Mouse (Mus musculus): ENCODE measurements at regions not wholly inside any gene's neighbourhood (a gene's known extent, or its start where the extent isn't known, plus 50 kb on each side); places are given as distances from the start of the nearest gene placed in this dataset.

GRCm38 (mm10) chr9:83300500-83300899 is 140.4 kb downstream of the Lca5 start:
- Histone ChIP-seq H3K4me3 (no peak overlapping the region), H3K9me3 (replicated peaks) (no peaks in the 10 kb centered on the region), H3K9ac (no peak overlapping the region), H3K4me1 (no peaks in the 10 kb centered on the region), H3K27ac (no peak overlapping the region), H3K4me2 (no peak overlapping the region), H3K27me3 (no peaks in the 10 kb centered on the region), H3K36me3 (ENCODE audit: poor library complexity, severe bottlenecking) (no peaks in the 10 kb centered on the region)
- 71% methylated on average over 4 of the region's 4 CpGs for WGBS
- no peak for ATAC-seq

GRCm38 (mm10) chr9:83300044-83300443 is 140.9 kb downstream of the Lca5 start:
- no peaks in the 10 kb centered on the region for H3K27me3 ChIP-seq

GRCm38 (mm10) chr9:83299623-83300022 is 141.3 kb downstream of the Lca5 start:
- WGBS: 62% methylated on average over 2 of the region's 2 CpGs

More at GRCm38 (mm10) chr9:83300044-83300443, 140.9 kb downstream of the Lca5 start:
- H3K4me3 ChIP-seq: no peak overlapping the region
- no peak for ATAC-seq
- no peak overlapping the region for H3K4me2 ChIP-seq
- H3K9me3 ChIP-seq (replicated peaks): no peaks in the 10 kb centered on the region
- no peak overlapping the region for H3K27ac ChIP-seq
- H3K9ac ChIP-seq: no peak overlapping the region
- H3K36me3 ChIP-seq (ENCODE audit: poor library complexity, severe bottlenecking): no peaks in the 10 kb centered on the region
- no peaks in the 10 kb centered on the region for H3K4me1 ChIP-seq
- WGBS: 46% methylated on average over 2 of the region's 2 CpGs

GRCm38 (mm10) chr9:83295453-83295852 is 145.5 kb downstream of the Lca5 start:
- Histone ChIP-seq H3K4me1 (no peaks in the 10 kb centered on the region), H3K9ac (no peak overlapping the region), H3K4me2 (no peak overlapping the region), H3K27me3 (no peaks in the 10 kb centered on the region), H3K4me3 (no peak overlapping the region), H3K27ac (no peak overlapping the region), H3K36me3 (ENCODE audit: poor library complexity, severe bottlenecking) (no peaks in the 10 kb centered on the region), H3K9me3 (replicated peaks) (no peaks in the 10 kb centered on the region)
- 86% methylated on average over 9 of the region's 9 CpGs for WGBS
- ATAC-seq: no peak

More at GRCm38 (mm10) chr9:83299623-83300022, 141.3 kb downstream of the Lca5 start:
- no peaks in the 10 kb centered on the region for H3K4me1 ChIP-seq
- ATAC-seq: no peak
- no peaks in the 10 kb centered on the region for H3K27me3 ChIP-seq
- H3K4me2 ChIP-seq: no peak overlapping the region
- H3K4me3 ChIP-seq: no peak overlapping the region
- no peak overlapping the region for H3K9ac ChIP-seq
- no peaks in the 10 kb centered on the region for H3K36me3 ChIP-seq (ENCODE audit: poor library complexity, severe bottlenecking)
- H3K9me3 ChIP-seq (replicated peaks): no peaks in the 10 kb centered on the region
- H3K27ac ChIP-seq: no peak overlapping the region

- 84% methylated on average over 13 of the region's 13 CpGs for WGBS
- H3K9ac ChIP-seq: no peak overlapping the region
- ATAC-seq: no peak
Observed at GRCm38 (mm10) chr9:83294441-83294840, 146.5 kb downstream of the Lca5 start.

GRCm38 (mm10) chr9:83284097-83284496 is 137.6 kb upstream of the Hmgn3 start:
- no peak overlapping the region for H3K4me2 ChIP-seq
- no peaks in the 10 kb centered on the region for H3K9me3 ChIP-seq (replicated peaks)
- no peak for ATAC-seq
- no peaks in the 10 kb centered on the region for H3K4me1 ChIP-seq
- H3K4me3 ChIP-seq: no peak overlapping the region
- H3K27ac ChIP-seq: no peak overlapping the region
- H3K36me3 ChIP-seq (ENCODE audit: poor library complexity, severe bottlenecking): no peaks in the 10 kb centered on the region
- no peaks in the 10 kb centered on the region for H3K27me3 ChIP-seq
- 38% methylated on average over 1 of the region's 1 CpGs for WGBS
- no peak overlapping the region for H3K9ac ChIP-seq

More at GRCm38 (mm10) chr9:83294441-83294840, 146.5 kb downstream of the Lca5 start:
- H3K36me3 ChIP-seq (ENCODE audit: poor library complexity, severe bottlenecking): no peaks in the 10 kb centered on the region
- no peaks in the 10 kb centered on the region for H3K27me3 ChIP-seq
- no peak overlapping the region for H3K27ac ChIP-seq
- H3K4me2 ChIP-seq: no peak overlapping the region
- H3K4me3 ChIP-seq: no peak overlapping the region
- no peaks in the 10 kb centered on the region for H3K4me1 ChIP-seq
- no peaks in the 10 kb centered on the region for H3K9me3 ChIP-seq (replicated peaks)

GRCm38 (mm10) chr9:83283662-83284061 is 137.2 kb upstream of the Hmgn3 start:
- no peak overlapping the region for H3K4me3 ChIP-seq
- H3K9ac ChIP-seq: no peak overlapping the region
- 54% methylated on average over 4 of the region's 4 CpGs for WGBS
- no peak overlapping the region for H3K4me2 ChIP-seq
- H3K27ac ChIP-seq: no peak overlapping the region
- H3K27me3 ChIP-seq: no peaks in the 10 kb centered on the region
- no peaks in the 10 kb centered on the region for H3K36me3 ChIP-seq (ENCODE audit: poor library complexity, severe bottlenecking)
- H3K9me3 ChIP-seq (replicated peaks): no peaks in the 10 kb centered on the region
- no peak for ATAC-seq
- H3K4me1 ChIP-seq: no peaks in the 10 kb centered on the region

GRCm38 (mm10) chr9:83283249-83283648 is 136.8 kb upstream of the Hmgn3 start:
- H3K27ac ChIP-seq: no peak overlapping the region
- H3K4me2 ChIP-seq: no peak overlapping the region
- ATAC-seq: no peak
- no peak overlapping the region for H3K9ac ChIP-seq
- no peaks in the 10 kb centered on the region for H3K9me3 ChIP-seq (replicated peaks)
- no peaks in the 10 kb centered on the region for H3K4me1 ChIP-seq
- H3K4me3 ChIP-seq: no peak overlapping the region
- no peaks in the 10 kb centered on the region for H3K27me3 ChIP-seq
- 81% methylated on average over 8 of the region's 8 CpGs for WGBS
- H3K36me3 ChIP-seq (ENCODE audit: poor library complexity, severe bottlenecking): no peaks in the 10 kb centered on the region

GRCm38 (mm10) chr9:83277791-83278190 is 131.3 kb upstream of the Hmgn3 start:
- Histone ChIP-seq H3K9ac (no peak overlapping the region), H3K4me2 (no peak overlapping the region), H3K4me1 (no peaks in the 10 kb centered on the region), H3K4me3 (no peak overlapping the region), H3K27ac (no peak overlapping the region), H3K9me3 (replicated peaks) (no peaks in the 10 kb centered on the region), H3K27me3 (no peaks in the 10 kb centered on the region), H3K36me3 (ENCODE audit: poor library complexity, severe bottlenecking) (no peaks in the 10 kb centered on the region)
- WGBS: 81% methylated on average over 5 of the region's 5 CpGs
- no peak for ATAC-seq

GRCm38 (mm10) chr9:83277356-83277755 is 130.9 kb upstream of the Hmgn3 start:
- H3K4me1 ChIP-seq: no peaks in the 10 kb centered on the region
- H3K4me3 ChIP-seq: no peak overlapping the region
- H3K36me3 ChIP-seq (ENCODE audit: poor library complexity, severe bottlenecking): no peaks in the 10 kb centered on the region
- H3K4me2 ChIP-seq: no peak overlapping the region
- no peak for ATAC-seq
- no peak overlapping the region for H3K9ac ChIP-seq
- 92% methylated on average over 5 of the region's 5 CpGs for WGBS
- no peak overlapping the region for H3K27ac ChIP-seq
- no peaks in the 10 kb centered on the region for H3K9me3 ChIP-seq (replicated peaks)
- H3K27me3 ChIP-seq: no peaks in the 10 kb centered on the region

- ATAC-seq: no peak
- Histone ChIP-seq H3K4me3 (no peak overlapping the region), H3K27me3 (no peaks in the 10 kb centered on the region), H3K4me2 (no peak overlapping the region), H3K9ac (no peak overlapping the region), H3K27ac (no peak overlapping the region), H3K4me1 (no peaks in the 10 kb centered on the region), H3K36me3 (ENCODE audit: poor library complexity, severe bottlenecking) (no peaks in the 10 kb centered on the region), H3K9me3 (replicated peaks) (no peaks in the 10 kb centered on the region)
- 86% methylated on average over 5 of the region's 5 CpGs for WGBS
Observed at GRCm38 (mm10) chr9:83276291-83276690, 129.8 kb upstream of the Hmgn3 start.

GRCm38 (mm10) chr9:83273361-83273975 is 127.0 kb upstream of the Hmgn3 start:
- Histone ChIP-seq H3K9ac (no peak overlapping the region), H3K4me2 (no peak overlapping the region), H3K4me3 (no peak overlapping the region), H3K4me1 (no peaks in the 10 kb centered on the region), H3K36me3 (ENCODE audit: poor library complexity, severe bottlenecking) (no peaks in the 10 kb centered on the region), H3K27me3 (no peaks in the 10 kb centered on the region), H3K27ac (no peak overlapping the region), H3K9me3 (replicated peaks) (no peaks in the 10 kb centered on the region)
- WGBS: 86% methylated on average over 9 of the region's 9 CpGs
- no peak for ATAC-seq

GRCm38 (mm10) chr9:83265736-83266135 is 119.3 kb upstream of the Hmgn3 start:
- Histone ChIP-seq H3K36me3 (ENCODE audit: poor library complexity, severe bottlenecking) (no peaks in the 10 kb centered on the region), H3K4me1 (no peaks in the 10 kb centered on the region), H3K9ac (no peak overlapping the region), H3K4me3 (no peak overlapping the region), H3K9me3 (replicated peaks) (no peaks in the 10 kb centered on the region), H3K27ac (no peak overlapping the region), H3K4me2 (no peak overlapping the region), H3K27me3 (no peaks in the 10 kb centered on the region)
- ATAC-seq: no peak
- WGBS: 67% methylated on average over 6 of the region's 6 CpGs

All from forebrain, embryonic 13.5 days (tissue).